8 mouse cellular contexts compared by ENCODE assay signal in genomic region chr11:78550168-78551058, GRCm38 (mm10). TPM values are rescaled to one million over a fixed set of nuclear protein-coding genes. Genes with fewer than 3 reads are reported as not detected.
DNase-seq lines count a peak whose midpoint lies in the region; ATAC-seq and TF ChIP-seq lines count a peak whose summit lies in the region.

Tmem97 (minus strand) TSS chr11:78550777.

- peak within 1 kb of the TSS; percentile 73 for H3K9ac ChIP-seq in heart, embryonic 12.5 days
- H3K9ac ChIP-seq in kidney, postnatal 0 days (ENCODE audit: low read depth, low read length): peak within 1 kb of the TSS; percentile 57
- H3K9ac ChIP-seq in liver, embryonic 11.5 days (ENCODE audit: low read depth, low read length): peak within 1 kb of the TSS; percentile 76
- peak within 1 kb of the TSS; percentile 63 for H3K9ac ChIP-seq in stomach, embryonic 14.5 days (replicated peaks; ENCODE audit: low read depth, low read length)

- H3K4me3 ChIP-seq in heart, embryonic 12.5 days: peak within 1 kb of the TSS; percentile 59
- peak within 1 kb of the TSS; percentile 53 for H3K4me3 ChIP-seq in kidney, postnatal 0 days (replicated peaks; ENCODE audit: low read depth, low read length)
- H3K4me3 ChIP-seq in liver, embryonic 11.5 days (ENCODE audit: low read depth, low read length): peak within 1 kb of the TSS; percentile 76
- peak within 1 kb of the TSS; percentile 65 for H3K4me3 ChIP-seq in stomach, embryonic 14.5 days (ENCODE audit: low read depth, low read length)

- peak within 1 kb of the TSS; percentile 70 for H3K27ac ChIP-seq in heart, embryonic 12.5 days (ENCODE audit: poor library complexity, severe bottlenecking)
- H3K27ac ChIP-seq in kidney, postnatal 0 days: peak within 1 kb of the TSS; percentile 74
- peak within 1 kb of the TSS; percentile 85 for H3K27ac ChIP-seq in liver, embryonic 11.5 days (ENCODE audit: low read depth, low read length)
- peak within 1 kb of the TSS; percentile 79 for H3K27ac ChIP-seq in stomach, embryonic 14.5 days (ENCODE audit: low read length)

- peak; percentile 99 for ATAC-seq in erythroid progenitor cell, adult 5-6 weeks (replicated peaks; ENCODE audit: low FRiP score, poor library complexity, severe bottlenecking)
- ATAC-seq in heart, embryonic 12.5 days (ENCODE audit: insufficient number of reproducible peaks, low FRiP score): peak; percentile 100
- peak; percentile 99 for ATAC-seq in kidney, postnatal 0 days (replicated peaks; ENCODE audit: low FRiP score, low read depth)
- ATAC-seq in liver, embryonic 11.5 days (replicated peaks; ENCODE audit: low FRiP score): peak; percentile 100
- ATAC-seq in stomach, embryonic 14.5 days (ENCODE audit: insufficient number of reproducible peaks, insufficient read depth, low FRiP score, low read depth): peak; percentile 100

- DNase-seq in CD4-positive helper T cell, adult 2 months (ENCODE audit: low read depth, low spot score): peak; percentile 98
- DNase-seq in brain, embryonic 18.5 days (ENCODE audit: low read depth, low spot score): peak; percentile 96
- DNase-seq in kidney, postnatal 0 days (ENCODE audit: low spot score): peak; percentile 100
- peak; percentile 92 for DNase-seq in liver, embryonic 11.5 days (ENCODE audit: low spot score)
- DNase-seq in naive thymus-derived CD4-positive, alpha-beta T cell, adult 2 months (ENCODE audit: low read depth): peak; percentile 96

- H3K4me2 ChIP-seq in heart, embryonic 12.5 days: peak within 1 kb of the TSS; percentile 74
- H3K4me2 ChIP-seq in kidney, postnatal 0 days (ENCODE audit: low read length): peak within 1 kb of the TSS; percentile 83
- peak within 1 kb of the TSS; percentile 81 for H3K4me2 ChIP-seq in liver, embryonic 11.5 days
- peak within 1 kb of the TSS; percentile 75 for H3K4me2 ChIP-seq in stomach, embryonic 14.5 days (replicated peaks; ENCODE audit: low read depth, low read length)

- no peaks in the 10 kb centered on the region for H3K27me3 ChIP-seq in heart, embryonic 12.5 days (replicated peaks)
- H3K27me3 ChIP-seq in kidney, postnatal 0 days (ENCODE audit: insufficient read depth, low read length): no peaks in the 10 kb centered on the region
- no peaks in the 10 kb centered on the region for H3K27me3 ChIP-seq in liver, embryonic 11.5 days (replicated peaks; ENCODE audit: control insufficient read depth, insufficient read depth, low read length)
- H3K27me3 ChIP-seq in stomach, embryonic 14.5 days (ENCODE audit: control insufficient read depth, insufficient read depth, low read length): no peaks in the 10 kb centered on the region

- TF ChIP-seq CTCF in kidney, postnatal 0 days (IDR thresholded peaks at IDR 0.05; ENCODE audit: low read depth): peak; percentile 45

- peaks cover 4% of the 10 kb centered on the region for H3K36me3 ChIP-seq in heart, embryonic 12.5 days
- H3K36me3 ChIP-seq in kidney, postnatal 0 days (ENCODE audit: insufficient read depth, low read length): no peaks in the 10 kb centered on the region
- no peaks in the 10 kb centered on the region for H3K36me3 ChIP-seq in liver, embryonic 11.5 days (ENCODE audit: control insufficient read depth, insufficient read depth, low read length)
- H3K36me3 ChIP-seq in stomach, embryonic 14.5 days (ENCODE audit: control insufficient read depth, insufficient read depth, low read length): 0 out of 2 replicates have a peak, but pooled peaks cover 3% of the 10 kb centered on the region

- H3K9me3 ChIP-seq in heart, embryonic 12.5 days (replicated peaks): 0 out of 2 replicates have a peak, but pooled peaks cover 3% of the 10 kb centered on the region
- no peaks in the 10 kb centered on the region for H3K9me3 ChIP-seq in kidney, postnatal 0 days (replicated peaks; ENCODE audit: low read length)
- H3K9me3 ChIP-seq in liver, embryonic 11.5 days (ENCODE audit: control insufficient read depth, low read length): no peaks in the 10 kb centered on the region
- no peaks in the 10 kb centered on the region; the same call in 1 of the 2 replicates for H3K9me3 ChIP-seq in stomach, embryonic 14.5 days (ENCODE audit: control insufficient read depth, low read depth, low read length)

- under 1% methylated on average over 60 of the region's 60 CpGs for WGBS in heart, embryonic 12.5 days
- under 1% methylated on average over 60 of the region's 60 CpGs for WGBS in kidney, postnatal 0 days
- WGBS in liver, embryonic 11.5 days: under 1% methylated on average over 60 of the region's 60 CpGs
- WGBS in stomach, embryonic 14.5 days: under 1% methylated on average over 60 of the region's 60 CpGs

- peaks cover 24% of the 10 kb centered on the region for H3K4me1 ChIP-seq in heart, embryonic 12.5 days (replicated peaks)
- peaks cover 9% of the 10 kb centered on the region; the same call in 1 of the 2 replicates for H3K4me1 ChIP-seq in kidney, postnatal 0 days (replicated peaks; ENCODE audit: insufficient read depth, low read length)
- H3K4me1 ChIP-seq in liver, embryonic 11.5 days (replicated peaks; ENCODE audit: control insufficient read depth, insufficient read depth, low read length): peaks cover 16% of the 10 kb centered on the region
- H3K4me1 ChIP-seq in stomach, embryonic 14.5 days (ENCODE audit: control insufficient read depth, insufficient read depth, low read length): peaks cover 6% of the 10 kb centered on the region; the same call in 1 of the 2 replicates

RNA-seq across cellular contexts. Expression of gene Tmem97, which starts in this region (rescaled TPM):
- total RNA-seq in erythroid progenitor cell, adult 5-6 weeks (2015; ENCODE audit: low replicate concordance): 22.2 and 26.7 TPM in 2 replicates
- total RNA-seq in erythroid progenitor cell, adult 5-6 weeks (2017; ENCODE audit: low replicate concordance): 6.0 and 14.0 TPM in 2 replicates
- polyA plus RNA-seq in heart, embryonic 12.5 days (2016; fragmentation: Nextera tagmentation; extraction: Ambion mirVana): 58.4 and 65.9 TPM in 2 replicates
- 61.0 and 65.8 TPM in 2 replicates for polyA plus RNA-seq in kidney, postnatal 0 days (2015; fragmentation: Nextera tagmentation; extraction: Ambion mirVana)
- polyA plus RNA-seq in liver, embryonic 11.5 days (2014; fragmentation: Nextera tagmentation; extraction: Ambion mirVana): 173 and 183 TPM in 2 replicates
- polyA plus RNA-seq in stomach, embryonic 14.5 days (2014; fragmentation: Nextera tagmentation; extraction: Ambion mirVana): 88.5 and 113 TPM in 2 replicates

Comparison
In these comparisons a context has a peak if more than half of its experiments do, and no peak if none do; other contexts are left out.
1. Peak in every context shown above with its lines: DNase-seq, ATAC-seq, H3K4me3 ChIP-seq and H3K27ac ChIP-seq.